Mouse (Mus musculus) lung, postnatal 0 days (tissue): ENCODE measurements around the gene Ppp1r14c. TPM values are rescaled to one million over a fixed set of nuclear protein-coding genes. Genes with fewer than 3 reads are reported as not detected.

Experiments
- ATAC-seq: fragments of 200-750 bp; cut with Nextera tagmentation; 2 replicates; pipeline ENCODE4 v1.8.0; 2017; ENCODE audit warnings: moderate library complexity
- DNase-seq: peaks from one replicate; pipeline ENCODE4 v3.0.0-alpha.2; 2016; ENCODE audit warnings: low spot score
- H3K27ac ChIP-seq: fragments of 300-500 bp; sonication (generic); 2 replicates; pipeline ENCODE4 v1.5.1; 2014; ENCODE audit warnings: antibody characterized with exemption, mild to moderate bottlenecking, low read length, mixed read lengths
- H3K27me3 ChIP-seq: fragments of 300-500 bp; sonication (generic); replicated peaks from 2 replicates; pipeline ENCODE4 v1.6.1; 2014; ENCODE audit warnings: low read length, mixed read lengths; ENCODE audit not compliant: insufficient read depth
- H3K36me3 ChIP-seq: fragments of 300-500 bp; sonication (generic); 2 replicates; pipeline ENCODE4 v1.6.1; 2014; ENCODE audit warnings: low read length, mixed read lengths; ENCODE audit not compliant: insufficient read depth
- H3K4me1 ChIP-seq: fragments of 300-500 bp; sonication (generic); 2 replicates; pipeline ENCODE4 v1.6.1; 2014; ENCODE audit warnings: antibody characterized with exemption, low read depth, low read length, mixed read lengths; ENCODE audit not compliant: insufficient read depth
- H3K4me2 ChIP-seq: fragments of 300-500 bp; sonication (generic); replicated peaks from 2 replicates; pipeline ENCODE4 v1.6.1; 2014; ENCODE audit warnings: low read depth, mild to moderate bottlenecking, low read length, moderate library complexity, mixed read lengths
- H3K4me3 ChIP-seq: fragments of 300-500 bp; sonication (generic); 2 replicates; pipeline ENCODE4 v1.5.1; 2014; ENCODE audit warnings: low read depth, low read length
- H3K9ac ChIP-seq: fragments of 300-500 bp; sonication (generic); replicated peaks from 2 replicates; pipeline ENCODE4 v1.6.1; 2014; ENCODE audit warnings: low read depth, mild to moderate bottlenecking
- H3K9me3 ChIP-seq: fragments of 300-500 bp; sonication (generic); 2 replicates; pipeline ENCODE4 v1.6.1; 2016; ENCODE audit warnings: low read length, mixed read lengths
- CTCF ChIP-seq: IDR thresholded peaks from 2 replicates; pipeline ENCODE4 v1.5.1; 2016; ENCODE audit warnings: antibody characterized with exemption, mild to moderate bottlenecking
- EP300 ChIP-seq: IDR thresholded peaks from 2 replicates; pipeline ENCODE4 v1.6.1; 2016; ENCODE audit warnings: antibody characterized with exemption, mild to moderate bottlenecking, control low read depth
- WGBS: fragments of 180-500 bp; shearing (Covaris S2); extraction: QIAGEN DNeasy Blood & Tissue Kit; methylation state at CpG from one replicate; pipeline ENCODE4 v1.1.7; 2014; 5-methylcytosine and 5-hydroxymethylcytosine counted together
- microRNA-seq: library from miRNA; unstranded; fragments of <30 nt; microRNA quantifications from one replicate; pipeline ENCODE4, GENCODE M21; 2016
- polyA plus RNA-seq: library from polyadenylated mRNA; unstranded; fragments of >200 nt; fragmentation: Nextera tagmentation; extraction: Ambion mirVana; gene quantifications from 2 replicates; pipeline ENCODE4 v1.2.1, GENCODE M21; 2015

Gene Ppp1r14c
- polyA plus RNA-seq, 1 experiment from 2014 or later: 148 TPM

- DNase-seq: no peak
- H3K36me3 ChIP-seq: no peaks in the 10 kb centered on the region
- H3K4me3 ChIP-seq: no peak overlapping the region
- H3K4me1 ChIP-seq: no peaks in the 10 kb centered on the region; the same call in 1 of the 2 replicates
- H3K9me3 ChIP-seq: no peaks in the 10 kb centered on the region
- WGBS: 70% methylated on average over 6 of the region's 6 CpGs
- no peak overlapping the region for H3K9ac ChIP-seq
- no peak overlapping the region for H3K27ac ChIP-seq
- H3K27me3 ChIP-seq: no peaks in the 10 kb centered on the region
- ATAC-seq: no peak
- TF ChIP-seq EP300 (no peak), CTCF (no peak)
- no peak overlapping the region for H3K4me2 ChIP-seq
These were observed 148.1 kb downstream of the Ppp1r14c start for GRCm38 (mm10) chr10:3513947-3514346.

Small RNA genes lying within 50 kb of the gene (microRNA-seq; reads per million reads assigned to microRNA genes)
- not detected for gene Gm24482

Other genes starting within 250 kb of the Ppp1r14c start
- 1.9 and 2.8 TPM in 2 replicates for gene H60c, start 98.3 kb upstream of the Ppp1r14c start, polyA plus RNA-seq
- gene Iyd, start 174.2 kb downstream of the Ppp1r14c start, polyA plus RNA-seq: 4.6 and 5.3 TPM in 2 replicates